Mouse (Mus musculus): ENCODE results near the gene Olfr53. TPM values are rescaled to one million over a fixed set of nuclear protein-coding genes. Genes with fewer than 3 reads are reported as not detected.

The Olfr53 gene
- not detected for polyA plus RNA-seq (2017; shearing (Covaris generic))

DNA sequence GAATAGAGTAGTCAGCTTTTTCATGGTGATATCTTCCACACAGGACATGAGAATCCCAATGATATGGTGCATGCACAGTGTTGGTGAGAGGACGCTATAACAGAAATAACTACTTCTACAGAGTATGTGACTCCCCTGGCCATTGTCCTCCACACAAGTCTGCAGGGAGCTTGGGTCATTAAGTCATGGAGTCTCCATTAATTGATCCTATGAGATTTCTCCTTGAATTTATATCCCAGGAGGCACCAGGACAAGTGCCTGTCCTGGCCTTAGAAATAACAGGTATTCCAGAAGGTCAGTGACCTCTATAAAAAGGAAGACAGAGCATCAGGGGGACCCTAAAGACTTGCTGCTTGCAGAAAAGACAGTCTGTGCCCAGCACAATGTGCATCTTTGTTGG, at the start of gene Olfr53:
TSS of gene Olfr53 (plus strand) at position 301 of the 400 bp plus-strand sequence.

DNA sequence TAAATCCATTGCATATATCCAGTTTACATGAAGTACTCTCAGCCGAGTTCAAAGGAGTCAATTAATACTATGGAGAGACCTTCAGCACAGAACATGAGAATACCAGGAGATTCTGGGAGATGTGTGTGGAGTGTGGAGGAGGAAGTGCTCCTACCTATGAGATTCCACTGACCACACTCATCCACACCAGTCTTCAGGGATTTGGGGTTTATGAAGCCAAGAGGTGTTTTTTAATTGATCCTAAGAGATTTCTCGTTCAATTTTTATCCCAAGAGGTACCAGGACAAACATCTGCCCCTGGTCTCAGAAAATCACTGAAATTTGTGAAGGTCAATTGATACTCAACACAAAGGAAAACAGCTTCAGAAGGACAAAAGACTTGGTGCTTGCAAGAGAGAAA, 45.3 kb upstream of the Olfr53 start, which contains the start of gene Olfr46:
TSS of gene Olfr46 (plus strand) at position 301 of the 400 bp plus-strand sequence.

DNA sequence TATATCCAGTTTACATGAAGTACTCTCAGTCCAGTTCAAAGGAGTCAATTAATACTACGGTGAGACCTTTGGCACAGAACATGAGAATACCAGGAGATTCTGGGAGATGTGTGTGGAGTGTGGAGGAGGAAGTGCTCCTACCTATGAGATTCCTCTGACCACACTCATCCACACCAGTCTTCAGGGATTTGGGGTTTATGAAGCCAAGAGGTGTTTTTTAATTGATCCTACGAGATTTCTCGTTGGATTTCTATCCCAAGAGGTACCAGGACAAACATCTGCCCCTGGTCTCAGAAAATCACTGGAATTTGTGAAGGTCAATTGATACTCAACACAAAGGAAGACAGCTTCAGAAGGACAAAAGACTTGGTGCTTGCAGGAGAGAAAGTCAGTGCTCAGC, 17.6 kb upstream of the Olfr53 start, which contains the start of gene Olfr61:
TSS of gene Olfr61 (plus strand) at position 301 of the 400 bp plus-strand sequence.

GRCm38 (mm10) chr7:140659630-140660029, 13.4 kb downstream of the Olfr53 start, which contains the start of gene Olfr539:
Olfr539 (plus strand) TSS chr7:140659930.

DNA sequence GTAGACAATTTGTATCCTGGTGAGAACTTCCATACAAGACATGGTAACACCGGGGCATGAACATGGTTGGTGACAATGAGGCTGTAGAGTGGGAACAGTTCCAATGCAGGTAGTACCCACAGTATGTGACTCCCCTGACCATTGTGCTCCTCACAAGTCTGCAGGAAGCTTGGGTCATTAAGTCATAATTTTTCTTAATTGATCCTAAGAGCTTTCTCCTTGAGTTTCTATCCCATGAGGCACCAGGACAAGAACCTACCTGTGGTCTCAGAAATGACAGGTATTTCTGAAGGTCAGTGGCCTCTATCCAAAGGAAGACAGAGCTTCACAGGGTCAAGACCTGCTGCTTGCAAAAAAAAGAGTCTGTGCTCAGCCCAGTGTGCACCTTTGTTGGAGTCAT, 35.4 kb downstream of the Olfr53 start, which contains the start of gene Olfr45:
TSS of gene Olfr45 (plus strand) at position 301 of the 400 bp plus-strand sequence.

GRCm38 (mm10) chr7:140696967-140697366, 50.7 kb downstream of the Olfr53 start, which contains the start of gene Olfr541:
Olfr541 (plus strand) TSS chr7:140697267.

Other genes with a start within 250 kb of the Olfr53 start
- gene Olfr531, start 243.5 kb upstream of the Olfr53 start, polyA plus RNA-seq (2017; shearing (Covaris generic)), result not detected
- gene Olfr532, start 224.8 kb upstream of the Olfr53 start, polyA plus RNA-seq (2017; shearing (Covaris generic)), result not detected
- gene Olfr533, start 183.1 kb upstream of the Olfr53 start, polyA plus RNA-seq (2017; shearing (Covaris generic)), result not detected
- not detected for gene Olfr535, start 162.2 kb upstream of the Olfr53 start, polyA plus RNA-seq (2017; shearing (Covaris generic))
- not detected for gene Olfr536, start 139.1 kb upstream of the Olfr53 start, polyA plus RNA-seq (2017; shearing (Covaris generic))
- not detected for gene Olfr538, start 78.6 kb upstream of the Olfr53 start, polyA plus RNA-seq (2017; shearing (Covaris generic))
- not detected for gene Olfr46, start 45.2 kb upstream of the Olfr53 start, polyA plus RNA-seq (2017; shearing (Covaris generic))
- not detected for gene Olfr61, start 17.5 kb upstream of the Olfr53 start, polyA plus RNA-seq (2017; shearing (Covaris generic))
- 0.02 TPM for gene Olfr539, start 13.5 kb downstream of the Olfr53 start, polyA plus RNA-seq (2017; shearing (Covaris generic))
- gene Olfr45, start 35.5 kb downstream of the Olfr53 start, polyA plus RNA-seq (2017; shearing (Covaris generic)), result not detected
- not detected for gene Olfr541, start 50.8 kb downstream of the Olfr53 start, polyA plus RNA-seq (2017; shearing (Covaris generic))
- gene Cyp2e1, start 117.3 kb downstream of the Olfr53 start, polyA plus RNA-seq (2017; shearing (Covaris generic)), result not detected
- gene Syce1, start 141.4 kb downstream of the Olfr53 start, polyA plus RNA-seq (2017; shearing (Covaris generic)), result 0.66 TPM
- gene Zfp941, start 175.7 kb downstream of the Olfr53 start, polyA plus RNA-seq (2017; shearing (Covaris generic)), result 0.20 TPM
- gene Urah, start 188.6 kb downstream of the Olfr53 start, polyA plus RNA-seq (2017; shearing (Covaris generic)), result not detected
- gene Scgb1c1, start 199.1 kb downstream of the Olfr53 start, polyA plus RNA-seq (2017; shearing (Covaris generic)), result not detected
- gene Odf3, start 201.4 kb downstream of the Olfr53 start, polyA plus RNA-seq (2017; shearing (Covaris generic)), result not detected
- gene Gm45785, start 209.9 kb downstream of the Olfr53 start, polyA plus RNA-seq (2017; shearing (Covaris generic)), result not detected
- gene Ric8a, start 210.5 kb downstream of the Olfr53 start, polyA plus RNA-seq (2017; shearing (Covaris generic)), result 165 TPM
- 56.9 TPM for gene Bet1l, start 211.1 kb downstream of the Olfr53 start, polyA plus RNA-seq (2017; shearing (Covaris generic))
- gene Psmd13, start 235.5 kb downstream of the Olfr53 start, polyA plus RNA-seq (2017; shearing (Covaris generic)), result 242 TPM
- 13.3 TPM for gene Sirt3, start 235.9 kb downstream of the Olfr53 start, polyA plus RNA-seq (2017; shearing (Covaris generic))